Mouse (Mus musculus): Measurements from ENCODE around the gene Nxf1. TPM values are rescaled to one million over a fixed set of nuclear protein-coding genes. Genes with fewer than 3 reads are reported as not detected.
A peak's percentile ranks its signal among the peaks of the same experiment; 100 is the strongest.
"Not testable (repeated sequence)": the region's sequence is repeated elsewhere in the genome, so short reads cannot be mapped to it uniquely, and the experiment has no call there.

The Nxf1 gene
- total and polyA plus RNA-seq, 2 experiments from 2014 or later, result 51.3 to 89.5 TPM

GRCm38 (mm10) chr19:8718357-8718756, 38.5 kb upstream of the Nxf1 start:
- no peak for ATAC-seq
- Histone ChIP-seq H3K4me1 (ENCODE audit: insufficient read depth, low read length) (peaks cover 10% of the 10 kb centered on the region; the same call in 1 of the 2 replicates), H3K36me3 (ENCODE audit: insufficient read depth, low read length) (no peaks in the 10 kb centered on the region), H3K9me3 (ENCODE audit: low read length) (no peaks in the 10 kb centered on the region), H3K9ac (replicated peaks; ENCODE audit: low read length) (no peak overlapping the region), H3K4me3 (ENCODE audit: low read length) (no peak overlapping the region), H3K4me2 (ENCODE audit: low read depth, low read length) (no peak overlapping the region), H3K27ac (no peak overlapping the region), H3K27me3 (ENCODE audit: insufficient read depth, low read length) (no peaks in the 10 kb centered on the region)
- 71% methylated on average over 3 of the region's 3 CpGs for WGBS
- DNase-seq (ENCODE audit: low spot score), result peak; percentile 76
- TF ChIP-seq CTCF (IDR thresholded peaks at IDR 0.05; ENCODE audit: low read depth), result peak; percentile 79

GRCm38 (mm10) chr19:8719037-8719436, 37.8 kb upstream of the Nxf1 start:
- DNase-seq (ENCODE audit: low spot score); H3K9me3 ChIP-seq (ENCODE audit: low read length); H3K9ac ChIP-seq (replicated peaks; ENCODE audit: low read length); H3K4me3 ChIP-seq (ENCODE audit: low read length); H3K27ac ChIP-seq; H3K36me3 ChIP-seq (ENCODE audit: insufficient read depth, low read length); H3K27me3 ChIP-seq (ENCODE audit: insufficient read depth, low read length); H3K4me2 ChIP-seq (ENCODE audit: low read depth, low read length); H3K4me1 ChIP-seq (ENCODE audit: insufficient read depth, low read length); ATAC-seq: not testable (repeated sequence)
- TF ChIP-seq CTCF (IDR thresholded peaks at IDR 0.05; ENCODE audit: low read depth), result peak; percentile 30

GRCm38 (mm10) chr19:8721378-8721777, 35.5 kb upstream of the Nxf1 start:
- H3K9me3 ChIP-seq (ENCODE audit: low read length), result no peaks in the 10 kb centered on the region
- H3K27me3 ChIP-seq (ENCODE audit: insufficient read depth, low read length), result no peaks in the 10 kb centered on the region
- no peak for DNase-seq (ENCODE audit: low spot score)
- H3K9ac ChIP-seq (replicated peaks; ENCODE audit: low read length), result no peak overlapping the region
- no peak for TF ChIP-seq CTCF (IDR thresholded peaks at IDR 0.05; ENCODE audit: low read depth)
- H3K27ac ChIP-seq, result no peak overlapping the region
- peak overlapping the region; percentile 71; the same call in 1 of the 2 replicates for H3K4me3 ChIP-seq (ENCODE audit: low read length)
- 81% methylated on average over 1 of the region's 1 CpGs for WGBS
- H3K4me2 ChIP-seq (ENCODE audit: low read depth, low read length), result peak overlapping the region; percentile 73; the same call in 1 of the 2 replicates
- ATAC-seq, result no peak
- H3K36me3 ChIP-seq (ENCODE audit: insufficient read depth, low read length), result peaks cover 16% of the 10 kb centered on the region
- peaks cover 14% of the 10 kb centered on the region; the same call in 1 of the 2 replicates for H3K4me1 ChIP-seq (ENCODE audit: insufficient read depth, low read length)

- TF ChIP-seq CTCF (IDR thresholded peaks at IDR 0.05; ENCODE audit: low read depth), result no peak
- H3K4me1 ChIP-seq (ENCODE audit: insufficient read depth, low read length), result peaks cover 14% of the 10 kb centered on the region; the same call in 1 of the 2 replicates
- H3K27ac ChIP-seq, result peak overlapping the region; percentile 98; the same call in 1 of the 2 replicates
- DNase-seq (ENCODE audit: low spot score), result no peak
- H3K9ac ChIP-seq (replicated peaks; ENCODE audit: low read length), result peak overlapping the region; percentile 88
- no peak for ATAC-seq
- no peaks in the 10 kb centered on the region for H3K27me3 ChIP-seq (ENCODE audit: insufficient read depth, low read length)
- H3K36me3 ChIP-seq (ENCODE audit: insufficient read depth, low read length), result peaks cover 22% of the 10 kb centered on the region
- no peaks in the 10 kb centered on the region for H3K9me3 ChIP-seq (ENCODE audit: low read length)
- peak overlapping the region; percentile 73 for H3K4me2 ChIP-seq (ENCODE audit: low read depth, low read length)
- 57% methylated on average over 4 of the region's 4 CpGs for WGBS
- H3K4me3 ChIP-seq (ENCODE audit: low read length), result peak overlapping the region; percentile 71
These were observed 34.9 kb upstream of the Nxf1 start for GRCm38 (mm10) chr19:8722021-8722420.

- under 1% methylated on average over 5 of the region's 5 CpGs for WGBS
- ATAC-seq, result no peak
These were observed 34.3 kb upstream of the Nxf1 start for GRCm38 (mm10) chr19:8722559-8722906.

GRCm38 (mm10) chr19:8722907-8723573, 33.8 kb upstream of the Nxf1 start, which contains the start of gene Slc3a2:
Gene Slc3a2 (minus strand): TSS chr19:8723369.
- TF ChIP-seq CTCF (IDR thresholded peaks at IDR 0.05; ENCODE audit: low read depth), result peak; percentile 6; the same call in 1 of the 2 replicates
- ATAC-seq (peak; percentile 98), DNase-seq (ENCODE audit: low spot score) (peak; percentile 99)
- Histone ChIP-seq H3K4me2 (ENCODE audit: low read depth, low read length) (peak within 1 kb of the TSS; percentile 73), H3K36me3 (ENCODE audit: insufficient read depth, low read length) (peaks cover 22% of the 10 kb centered on the region), H3K9ac (replicated peaks; ENCODE audit: low read length) (peak within 1 kb of the TSS; percentile 88), H3K27ac (peak within 1 kb of the TSS; percentile 98), H3K4me1 (ENCODE audit: insufficient read depth, low read length) (peaks cover 14% of the 10 kb centered on the region; the same call in 1 of the 2 replicates), H3K9me3 (ENCODE audit: low read length) (no peaks in the 10 kb centered on the region), H3K4me3 (ENCODE audit: low read length) (peak within 1 kb of the TSS; percentile 71), H3K27me3 (ENCODE audit: insufficient read depth, low read length) (no peaks in the 10 kb centered on the region)
- under 1% methylated on average over 50 of the region's 50 CpGs for WGBS

More at GRCm38 (mm10) chr19:8722559-8722906, 34.3 kb upstream of the Nxf1 start:
- no peaks in the 10 kb centered on the region for H3K27me3 ChIP-seq (ENCODE audit: insufficient read depth, low read length)
- peak overlapping the region; percentile 88 for H3K9ac ChIP-seq (replicated peaks; ENCODE audit: low read length)
- H3K4me3 ChIP-seq (ENCODE audit: low read length), result peak overlapping the region; percentile 71
- H3K4me2 ChIP-seq (ENCODE audit: low read depth, low read length), result peak overlapping the region; percentile 73
- peak overlapping the region; percentile 98 for H3K27ac ChIP-seq
- no peak for DNase-seq (ENCODE audit: low spot score)
- H3K9me3 ChIP-seq (ENCODE audit: low read length), result no peaks in the 10 kb centered on the region
- H3K36me3 ChIP-seq (ENCODE audit: insufficient read depth, low read length), result peaks cover 22% of the 10 kb centered on the region
- peaks cover 14% of the 10 kb centered on the region; the same call in 1 of the 2 replicates for H3K4me1 ChIP-seq (ENCODE audit: insufficient read depth, low read length)
- TF ChIP-seq CTCF (IDR thresholded peaks at IDR 0.05; ENCODE audit: low read depth), result no peak
